Mouse (Mus musculus) liver, embryonic 15.5 days (tissue): ENCODE results near the gene Cts3. TPM values are rescaled to one million over a fixed set of nuclear protein-coding genes. Genes with fewer than 3 reads are reported as not detected.
"Not testable (repeated sequence)": the region's sequence is repeated elsewhere in the genome, so short reads cannot be mapped to it uniquely, and the experiment has no call there.

Experiments
- ATAC-seq: fragments of 200-750 bp; cut with Nextera tagmentation; 2 replicates; pipeline ENCODE4 v1.8.0; 2017; ENCODE audit warnings: moderate number of reproducible peaks, mild to moderate bottlenecking, moderate library complexity; ENCODE audit not compliant: insufficient read depth
- H3K27ac ChIP-seq: fragments of 300-500 bp; sonication (generic); replicated peaks from 2 replicates; pipeline ENCODE4 v1.5.1; 2015; ENCODE audit warnings: mild to moderate bottlenecking, inconsistent platforms
- H3K27me3 ChIP-seq: fragments of 300-500 bp; sonication (generic); 2 replicates; pipeline ENCODE4 v1.6.1; 2015; ENCODE audit warnings: mild to moderate bottlenecking, inconsistent platforms
- H3K36me3 ChIP-seq: fragments of 300-500 bp; sonication (generic); replicated peaks from 2 replicates; pipeline ENCODE4 v1.6.1; 2015; ENCODE audit warnings: moderate library complexity, mild to moderate bottlenecking, inconsistent platforms
- H3K4me1 ChIP-seq: fragments of 300-500 bp; sonication (generic); replicated peaks from 2 replicates; pipeline ENCODE4 v1.6.1; 2015; ENCODE audit warnings: inconsistent platforms
- H3K4me2 ChIP-seq: fragments of 300-500 bp; sonication (generic); 2 replicates; pipeline ENCODE4 v1.6.1; 2015; ENCODE audit warnings: moderate library complexity, mild to moderate bottlenecking, inconsistent platforms
- H3K4me3 ChIP-seq: fragments of 300-500 bp; sonication (generic); replicated peaks from 2 replicates; pipeline ENCODE4 v1.5.1; 2015; ENCODE audit warnings: mild to moderate bottlenecking, inconsistent platforms
- H3K9ac ChIP-seq: fragments of 300-500 bp; sonication (generic); 2 replicates; pipeline ENCODE4 v1.6.1; 2015; ENCODE audit warnings: moderate library complexity, mild to moderate bottlenecking, inconsistent platforms
- H3K9me3 ChIP-seq: fragments of 300-500 bp; sonication (generic); replicated peaks from 2 replicates; pipeline ENCODE4 v1.6.1; 2016; ENCODE audit warnings: inconsistent platforms
- WGBS: fragments of 180-500 bp; shearing (Covaris S2); methylation state at CpG from one replicate; pipeline ENCODE4 v1.1.7; 2015; ENCODE audit warnings: mixed read lengths; ENCODE audit not compliant: insufficient replicate concordance; 5-methylcytosine and 5-hydroxymethylcytosine counted together
- polyA plus RNA-seq: library from polyadenylated mRNA; unstranded; fragments of >200 nt; fragmentation: Nextera tagmentation; extraction: Ambion mirVana; gene quantifications from 2 replicates; pipeline ENCODE4 v1.2.1, GENCODE M21; 2015

The Cts3 gene
- polyA plus RNA-seq = not detected in 2 replicates

DNA sequence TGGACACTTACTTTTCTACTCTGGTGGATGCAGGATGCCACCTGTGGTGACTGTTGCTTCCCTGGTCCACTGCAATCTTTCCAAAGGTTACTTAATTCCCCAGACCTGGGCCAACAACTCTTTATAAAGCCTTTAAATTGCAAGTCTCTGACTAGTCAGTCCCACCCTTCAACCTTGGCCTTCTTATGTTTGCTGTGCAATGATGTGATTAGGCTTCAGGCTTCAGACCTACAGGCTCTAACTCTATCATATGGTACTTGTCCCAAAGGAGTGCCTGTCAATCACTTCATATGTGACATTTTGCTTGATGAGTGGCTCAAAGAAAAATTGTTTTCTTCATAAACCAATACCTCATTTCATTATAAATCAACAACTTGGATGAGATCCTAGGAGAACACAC is at the start of gene Cts3:
TSS of gene Cts3 (minus strand) at position 101 of the 400 bp plus-strand sequence.
- H3K4me1 ChIP-seq = no peaks in the 10 kb centered on the region
- H3K9me3 ChIP-seq = 0 out of 2 replicates have a peak, but pooled peaks cover 2% of the 10 kb centered on the region
- H3K4me3 ChIP-seq = no peak within 1 kb of the TSS
- no peak within 1 kb of the TSS for H3K9ac ChIP-seq
- H3K4me2 ChIP-seq = no peak within 1 kb of the TSS
- H3K27me3 ChIP-seq = no peaks in the 10 kb centered on the region
- no peak for ATAC-seq
- H3K36me3 ChIP-seq = no peaks in the 10 kb centered on the region
- no peak within 1 kb of the TSS for H3K27ac ChIP-seq

DNA sequence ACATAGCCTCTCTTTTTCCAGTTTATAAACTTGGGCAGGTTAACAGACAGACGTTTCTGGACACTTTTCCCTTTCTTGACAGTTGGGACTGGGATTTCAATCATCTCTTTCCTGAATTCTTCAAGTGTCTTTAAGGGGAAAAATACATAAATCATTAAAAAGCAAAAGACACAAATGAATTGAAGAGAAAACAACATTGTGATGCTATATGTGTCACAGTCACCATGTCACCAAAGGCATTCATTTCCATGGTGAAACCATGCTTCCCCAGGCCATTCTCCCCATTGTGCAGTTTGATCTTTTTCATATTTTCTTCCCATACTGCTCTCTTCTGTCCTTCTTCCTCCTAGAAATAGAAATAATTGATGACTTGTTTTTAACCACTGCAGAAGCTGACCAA is 1.9 kb downstream of the Cts3 start, which contains the start of gene Gm49352:
TSS of gene Gm49352 (minus strand) at position 101 of the 400 bp plus-strand sequence.
- H3K9me3 ChIP-seq, H3K4me2 ChIP-seq, H3K9ac ChIP-seq, H3K4me3 ChIP-seq, H3K36me3 ChIP-seq, H3K27ac ChIP-seq, ATAC-seq, H3K4me1 ChIP-seq, H3K27me3 ChIP-seq: not testable (repeated sequence)
- 20% methylated on average over 1 of the region's 1 CpGs for WGBS

DNA sequence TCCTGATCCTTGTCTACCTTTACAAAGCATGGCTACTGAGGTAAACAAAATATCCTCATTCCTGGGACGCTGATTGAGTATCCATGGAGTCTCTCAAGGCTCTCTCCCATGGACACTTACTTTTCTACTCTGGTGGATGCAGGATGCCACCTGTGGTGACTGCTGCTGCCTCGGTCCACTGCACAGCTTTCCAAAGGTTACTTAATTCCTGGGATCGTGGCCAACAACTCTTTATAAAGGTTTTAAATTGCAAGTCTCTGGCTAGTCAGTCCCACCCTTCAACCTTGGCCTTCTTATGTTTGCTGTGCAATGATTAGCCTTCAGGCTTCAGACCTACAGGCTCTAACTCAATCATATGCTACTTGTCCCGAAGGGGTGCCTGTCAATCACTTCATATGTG is 28.3 kb downstream of the Cts3 start, which contains the start of gene Ctsm:
TSS of gene Ctsm (minus strand) at position 209 of the 400 bp plus-strand sequence.
- H3K9me3 ChIP-seq = no peaks in the 10 kb centered on the region
- WGBS = 45% methylated on average over 4 of the region's 4 CpGs
- H3K27me3 ChIP-seq = no peaks in the 10 kb centered on the region
- H3K4me3 ChIP-seq = no peak within 1 kb of the TSS
- no peaks in the 10 kb centered on the region for H3K4me1 ChIP-seq
- no peak within 1 kb of the TSS for H3K9ac ChIP-seq
- no peaks in the 10 kb centered on the region for H3K36me3 ChIP-seq
- no peak for ATAC-seq
- no peak within 1 kb of the TSS for H3K4me2 ChIP-seq
- no peak within 1 kb of the TSS for H3K27ac ChIP-seq

Other genes with a start within 250 kb of the Cts3 start
- not detected in 2 replicates for gene Cts7, start 211.9 kb downstream of the Cts3 start, polyA plus RNA-seq
- not detected in 2 replicates for gene Ctsm, start 28.3 kb downstream of the Cts3 start, polyA plus RNA-seq
- gene Gm49352, start 2.0 kb downstream of the Cts3 start, polyA plus RNA-seq = not detected in 2 replicates